Mouse (Mus musculus) brain, embryonic 14.5 days (tissue): ENCODE data around the gene 4921524J17Rik. TPM values are rescaled to one million over a fixed set of nuclear protein-coding genes. Genes with fewer than 3 reads are reported as not detected.

Experiments used
- DNase-seq: peaks from one replicate; pipeline ENCODE4 v3.0.0-alpha.2; 2011; ENCODE audit warnings: low read depth
- CTCF ChIP-seq: fragments of 200-500 bp; IDR thresholded peaks from 2 replicates; pipeline ENCODE4 v1.5.1; 2012; ENCODE audit warnings: inconsistent platforms, mild to moderate bottlenecking, moderate library complexity, borderline replicate concordance; ENCODE audit not compliant: insufficient read depth, insufficient read length; ENCODE audit errors: extremely low read depth
- POLR2A ChIP-seq: fragments of 200-500 bp; IDR thresholded peaks from 2 replicates; pipeline ENCODE4 v1.6.1; 2012; ENCODE audit warnings: mild to moderate bottlenecking, inconsistent platforms, borderline replicate concordance; ENCODE audit not compliant: poor library complexity, insufficient read depth, insufficient read length, severe bottlenecking; ENCODE audit errors: extremely low read depth
- polyA plus RNA-seq: library from polyadenylated mRNA; depleted of rRNA; stranded (reverse); fragments of >200 nt; gene quantifications from 2 replicates; pipeline ENCODE4 v1.2.3, GENCODE M21; 2012

4921524J17Rik gene
- polyA plus RNA-seq, 1 experiment: 18.5 TPM

GRCm38 (mm10) chr8:85460804-85461203 is 28.2 kb upstream of the 4921524J17Rik start:
- TF ChIP-seq POLR2A (no peak), CTCF (peak; percentile 24; the same call in 1 of the 2 replicates)
- DNase-seq: peak; percentile 17

DNA sequence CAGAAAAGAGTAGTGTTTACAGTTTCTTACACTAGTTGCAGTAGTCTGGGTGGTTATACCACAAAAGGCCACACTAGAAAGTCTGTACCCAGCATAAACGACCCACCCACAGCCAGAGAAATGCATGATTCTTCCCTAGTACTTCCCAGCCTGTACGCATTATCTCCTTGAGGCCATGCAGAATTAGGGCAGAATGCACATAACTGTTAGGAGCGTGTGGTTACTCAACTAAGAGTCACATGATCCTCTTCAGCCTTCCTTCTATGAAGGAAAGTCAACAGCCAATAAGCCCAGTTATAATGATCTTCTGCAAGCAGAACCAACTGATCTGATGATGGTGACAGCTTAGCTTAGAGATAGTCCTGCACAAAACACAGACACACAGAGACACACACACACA is 26.9 kb upstream of the 4921524J17Rik start:
- no peak for DNase-seq
- TF ChIP-seq POLR2A (no peak), CTCF (no peak)

GRCm38 (mm10) chr8:85456536-85456935 is 23.9 kb upstream of the 4921524J17Rik start:
- peak; percentile 96 for DNase-seq
- peak; percentile 87 for TF ChIP-seq CTCF
- TF ChIP-seq POLR2A: no peak

DNA sequence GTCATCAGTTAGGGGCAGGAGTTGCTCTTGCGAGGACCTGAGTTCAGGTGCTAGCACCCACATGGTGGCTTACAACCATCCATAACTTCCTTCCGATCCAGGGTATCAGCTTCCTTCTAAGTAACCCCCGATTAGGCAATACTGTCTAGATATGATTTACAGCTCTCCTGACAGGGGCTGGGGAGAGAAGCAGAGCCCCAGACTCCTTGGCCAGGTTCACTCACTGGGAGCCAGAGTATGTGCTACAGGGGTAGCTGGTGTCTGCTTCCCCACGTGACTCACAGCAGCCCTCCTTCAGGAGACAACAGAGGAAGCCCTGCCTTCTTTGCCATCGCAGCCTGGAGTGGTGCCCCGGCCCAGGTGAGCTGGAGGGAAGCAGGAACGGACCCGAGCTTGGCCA is 22.1 kb upstream of the 4921524J17Rik start:
- no peak for TF ChIP-seq POLR2A
- TF ChIP-seq CTCF: no peak
- no peak for DNase-seq

- peak; percentile 65 for DNase-seq
- TF ChIP-seq CTCF (no peak), POLR2A (no peak)
Measured at GRCm38 (mm10) chr8:85453256-85453655, 20.6 kb upstream of the 4921524J17Rik start.

- DNase-seq: peak; percentile 66
- TF ChIP-seq CTCF (no peak), POLR2A (no peak)
Measured at GRCm38 (mm10) chr8:85452328-85452727, 19.7 kb upstream of the 4921524J17Rik start.

GRCm38 (mm10) chr8:85450335-85450734 is 17.7 kb upstream of the 4921524J17Rik start:
- TF ChIP-seq POLR2A (no peak), CTCF (no peak)
- no peak for DNase-seq

GRCm38 (mm10) chr8:85445936-85446685 is 13.5 kb upstream of the 4921524J17Rik start:
- DNase-seq: no peak
- TF ChIP-seq CTCF: no peak
- TF ChIP-seq POLR2A: no peak

DNA sequence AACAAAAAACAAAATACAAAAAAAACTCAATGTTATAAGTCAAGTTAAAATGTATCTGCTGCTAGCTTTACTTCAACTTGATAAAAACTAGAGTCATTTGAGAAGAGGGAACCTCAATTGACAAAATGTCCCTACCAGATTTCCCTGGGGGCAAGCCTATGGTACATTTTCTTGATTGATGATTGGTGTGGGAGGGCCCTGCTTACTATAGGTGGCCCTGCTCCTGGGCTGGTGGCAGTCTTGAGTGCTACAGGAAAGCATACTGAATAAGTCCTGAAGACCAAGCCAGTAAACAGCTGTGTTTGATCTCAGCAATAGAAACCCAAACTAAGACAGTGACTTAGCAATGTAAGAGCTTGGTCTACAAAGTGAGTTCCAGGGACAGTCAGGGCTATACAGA is 11.5 kb upstream of the 4921524J17Rik start:
- no peak for DNase-seq
- TF ChIP-seq POLR2A (no peak), CTCF (no peak)

DNA sequence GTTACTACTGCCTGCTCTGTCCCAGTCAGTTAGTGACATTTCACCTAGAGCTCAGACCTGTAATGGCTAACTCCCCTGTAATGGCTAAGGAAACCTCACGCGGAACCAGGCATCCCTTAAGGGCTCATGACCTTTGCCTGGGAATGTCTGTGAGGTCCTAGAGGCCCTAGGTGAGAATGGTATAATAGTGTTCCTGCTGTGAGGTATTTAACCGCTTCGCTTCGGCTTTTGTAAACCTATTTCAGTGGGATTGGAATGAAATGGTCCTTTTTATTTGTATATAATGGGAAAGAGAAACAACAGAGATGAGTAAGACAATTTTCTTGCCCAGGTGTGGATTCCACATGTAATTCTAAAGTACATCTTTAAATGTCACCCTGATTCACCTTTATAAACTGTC is 8.9 kb upstream of the 4921524J17Rik start:
- TF ChIP-seq CTCF: no peak
- TF ChIP-seq POLR2A: no peak
- no peak for DNase-seq

DNA sequence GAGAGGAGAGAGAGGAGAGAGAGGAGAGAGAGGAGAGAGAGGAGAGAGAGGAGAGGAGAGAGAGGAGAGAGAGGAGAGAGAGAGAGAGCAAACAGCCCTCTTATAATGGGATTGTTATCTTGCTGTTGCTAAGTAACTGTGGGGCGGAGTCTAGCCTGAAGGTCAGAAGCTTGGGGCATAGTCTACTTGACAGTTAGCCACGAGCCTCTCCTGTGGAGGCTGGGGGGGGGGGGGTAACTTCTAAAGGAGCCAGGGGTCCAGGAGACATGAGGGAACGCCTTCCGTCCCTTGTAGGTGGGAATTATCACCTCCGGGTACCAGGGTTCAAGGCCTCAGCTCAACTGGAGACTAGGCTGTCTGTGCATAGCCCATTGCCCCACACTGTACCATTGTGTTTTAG is 3.1 kb upstream of the 4921524J17Rik start:
- TF ChIP-seq POLR2A: no peak

DNA sequence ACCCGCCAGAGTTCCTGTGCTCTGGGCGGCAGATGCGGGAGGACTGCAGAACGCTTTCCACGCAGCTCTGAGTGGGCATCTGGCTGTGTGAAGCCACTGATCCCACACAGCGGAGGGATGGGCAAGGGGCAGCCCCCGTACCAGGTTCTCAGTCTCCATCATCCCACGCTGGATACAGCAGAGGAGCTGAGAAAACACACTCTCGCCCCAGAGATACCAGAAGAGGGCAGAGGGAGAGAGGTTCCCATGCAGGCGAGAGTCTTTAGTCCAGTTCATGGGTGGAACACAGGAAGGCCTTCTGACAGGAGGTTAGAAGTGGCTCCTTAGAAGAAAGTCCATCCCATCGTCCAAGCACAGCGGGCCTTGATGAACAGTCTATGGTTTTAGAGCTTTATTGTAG is 2.2 kb upstream of the 4921524J17Rik start:
- DNase-seq: no peak
- TF ChIP-seq POLR2A (no peak), CTCF (no peak)

More for the DNA sequence above, 3.1 kb upstream of the 4921524J17Rik start:
- no peak for DNase-seq
